Mouse (Mus musculus) liver, embryonic 11.5 days (tissue): Measurements from ENCODE around the gene Umps. TPM values are rescaled to one million over a fixed set of nuclear protein-coding genes. Genes with fewer than 3 reads are reported as not detected.

Experiments used
- ATAC-seq: fragments of 200-750 bp; cut with Nextera tagmentation; replicated peaks from 2 replicates; pipeline ENCODE4 v1.8.0; 2017; ENCODE audit warnings: moderate number of reproducible peaks, mild to moderate bottlenecking, moderate TSS enrichment, moderate library complexity; ENCODE audit not compliant: low FRiP score
- DNase-seq: peaks from one replicate; pipeline ENCODE4 v3.0.0-alpha.2; 2017; ENCODE audit warnings: low spot score
- H3K27ac ChIP-seq: fragments of 300-500 bp; sonication (generic); 2 replicates; pipeline ENCODE4 v1.5.1; 2014; ENCODE audit warnings: mild to moderate bottlenecking, low read depth, low read length, control low read depth
- H3K27me3 ChIP-seq: fragments of 300-500 bp; sonication (generic); replicated peaks from 2 replicates; pipeline ENCODE4 v1.6.1; 2014; ENCODE audit warnings: low read length, mixed read lengths; ENCODE audit not compliant: control insufficient read depth, insufficient read depth
- H3K36me3 ChIP-seq: fragments of 300-500 bp; sonication (generic); 2 replicates; pipeline ENCODE4 v1.6.1; 2014; ENCODE audit warnings: mild to moderate bottlenecking, low read length, moderate library complexity, mixed read lengths; ENCODE audit not compliant: control insufficient read depth, insufficient read depth
- H3K4me1 ChIP-seq: fragments of 300-500 bp; sonication (generic); replicated peaks from 2 replicates; pipeline ENCODE4 v1.6.1; 2014; ENCODE audit warnings: low read length, mixed read lengths; ENCODE audit not compliant: control insufficient read depth, insufficient read depth
- H3K4me2 ChIP-seq: fragments of 300-500 bp; sonication (generic); 2 replicates; pipeline ENCODE4 v1.6.1; 2014; ENCODE audit warnings: mild to moderate bottlenecking, control low read depth, moderate library complexity
- H3K4me3 ChIP-seq: fragments of 300-500 bp; sonication (generic); 2 replicates; pipeline ENCODE4 v1.5.1; 2014; ENCODE audit warnings: low read depth, low read length, control low read depth
- H3K9ac ChIP-seq: fragments of 300-500 bp; sonication (generic); 2 replicates; pipeline ENCODE4 v1.6.1; 2014; ENCODE audit warnings: low read depth, low read length, control low read depth
- H3K9me3 ChIP-seq: fragments of 300-500 bp; sonication (generic); 2 replicates; pipeline ENCODE4 v1.6.1; 2016; ENCODE audit warnings: low read length, inconsistent platforms, mixed read lengths; ENCODE audit not compliant: control insufficient read depth
- WGBS: fragments of 180-500 bp; shearing (Covaris S2); extraction: QIAGEN DNeasy Blood & Tissue Kit; methylation state at CpG from one replicate; pipeline ENCODE4 v1.1.7; 2014; 5-methylcytosine and 5-hydroxymethylcytosine counted together
- polyA plus RNA-seq: library from polyadenylated mRNA; unstranded; fragments of >200 nt; fragmentation: Nextera tagmentation; extraction: Ambion mirVana; gene quantifications from 2 replicates; pipeline ENCODE4 v1.2.1, GENCODE M21; 2014

The Umps gene
- polyA plus RNA-seq, 1 experiment from 2014 or later: 104 TPM

- Histone ChIP-seq H3K36me3 (no peaks in the 10 kb centered on the region; the same call in 1 of the 2 replicates), H3K9ac (no peak overlapping the region), H3K9me3 (no peaks in the 10 kb centered on the region), H3K27me3 (no peaks in the 10 kb centered on the region), H3K4me2 (no peak overlapping the region), H3K4me3 (no peak overlapping the region), H3K4me1 (peaks cover 9% of the 10 kb centered on the region), H3K27ac (no peak overlapping the region; the same call in 1 of the 2 replicates)
- ATAC-seq (no peak), DNase-seq (no peak)
- WGBS: 79% methylated on average over 17 of the region's 17 CpGs
These were observed 18.9 kb downstream of the Umps start for GRCm38 (mm10) chr16:33947664-33948571.

GRCm38 (mm10) chr16:33946021-33946420 lies 20.8 kb downstream of the Umps start:
- DNase-seq (no peak), ATAC-seq (no peak)
- Histone ChIP-seq H3K27me3 (no peaks in the 10 kb centered on the region), H3K4me1 (peaks cover 17% of the 10 kb centered on the region), H3K36me3 (no peaks in the 10 kb centered on the region; the same call in 1 of the 2 replicates), H3K4me2 (no peak overlapping the region), H3K9ac (no peak overlapping the region), H3K27ac (no peak overlapping the region), H3K9me3 (no peaks in the 10 kb centered on the region), H3K4me3 (no peak overlapping the region)
- whole genome bisulfite sequencing: 78% methylated on average over 7 of the region's 7 CpGs

- Histone ChIP-seq H3K27ac (no peak overlapping the region), H3K4me1 (peaks cover 17% of the 10 kb centered on the region)
These were observed 22.1 kb downstream of the Umps start for GRCm38 (mm10) chr16:33944772-33945171.

DNA sequence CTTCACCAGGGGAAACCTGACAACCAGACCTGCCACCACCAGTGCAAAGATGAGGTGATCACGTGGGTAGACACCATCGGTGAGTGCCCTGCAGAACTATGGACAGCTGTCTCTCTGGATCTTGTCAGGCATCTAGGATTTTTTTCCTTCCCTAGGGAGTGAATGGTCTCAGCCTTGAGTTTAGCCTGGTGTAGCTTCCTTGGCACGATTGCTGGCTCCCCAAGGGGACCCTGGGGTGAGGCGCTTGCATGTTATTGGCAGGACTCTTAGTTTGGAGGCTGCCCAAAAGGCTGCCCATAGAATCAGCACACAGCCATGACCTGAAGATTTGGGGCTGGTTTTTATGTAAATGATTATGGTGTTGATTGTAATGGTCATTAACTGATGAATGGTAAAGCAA lies 22.7 kb downstream of the Umps start:
- no peak for ATAC-seq
- no peak overlapping the region for H3K27ac ChIP-seq

More at GRCm38 (mm10) chr16:33944772-33945171, 22.1 kb downstream of the Umps start:
- Histone ChIP-seq H3K36me3 (no peaks in the 10 kb centered on the region; the same call in 1 of the 2 replicates), H3K9ac (no peak overlapping the region), H3K9me3 (no peaks in the 10 kb centered on the region), H3K4me2 (no peak overlapping the region), H3K27me3 (no peaks in the 10 kb centered on the region), H3K4me3 (no peak overlapping the region)
- 22% methylated on average over 6 of the region's 6 CpGs for WGBS
- DNase-seq (no peak), ATAC-seq (no peak)

DNA sequence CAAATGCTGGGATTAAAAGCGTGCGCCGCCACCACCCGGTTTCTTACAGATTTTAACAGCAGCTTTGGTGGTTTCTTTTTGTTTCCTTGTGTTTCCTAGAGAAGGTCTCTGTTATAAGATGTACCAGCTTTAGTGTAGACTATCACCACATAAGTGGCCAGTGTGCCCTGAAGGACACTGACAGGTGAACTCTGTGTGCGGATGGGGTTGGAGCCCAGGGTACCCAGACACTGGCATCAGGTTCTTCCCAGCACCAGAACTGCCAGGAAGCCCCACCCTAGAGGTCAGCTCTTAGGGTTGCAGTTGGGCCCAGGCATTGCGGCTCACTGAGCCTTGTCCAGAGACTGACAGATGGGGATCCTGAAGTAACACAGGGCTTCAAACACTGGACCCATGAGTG lies 23.4 kb downstream of the Umps start:
- H3K9me3 ChIP-seq: no peaks in the 10 kb centered on the region
- DNase-seq: no peak
- no peaks in the 10 kb centered on the region for H3K27me3 ChIP-seq
- H3K4me1 ChIP-seq: peaks cover 20% of the 10 kb centered on the region
- 90% methylated on average over 6 of the region's 6 CpGs for WGBS
- ATAC-seq: no peak
- H3K36me3 ChIP-seq: no peaks in the 10 kb centered on the region
- H3K9ac ChIP-seq: no peak overlapping the region
- no peak overlapping the region for H3K4me2 ChIP-seq
- no peak overlapping the region for H3K27ac ChIP-seq
- no peak overlapping the region for H3K4me3 ChIP-seq

More for the DNA sequence above, 22.7 kb downstream of the Umps start:
- no peaks in the 10 kb centered on the region for H3K27me3 ChIP-seq
- H3K9me3 ChIP-seq: no peaks in the 10 kb centered on the region
- H3K9ac ChIP-seq: no peak overlapping the region
- no peak overlapping the region for H3K4me2 ChIP-seq
- no peaks in the 10 kb centered on the region; the same call in 1 of the 2 replicates for H3K36me3 ChIP-seq
- peaks cover 18% of the 10 kb centered on the region for H3K4me1 ChIP-seq
- no peak for DNase-seq
- H3K4me3 ChIP-seq: no peak overlapping the region
- WGBS: 81% methylated on average over 4 of the region's 4 CpGs

GRCm38 (mm10) chr16:33942341-33942740 lies 24.5 kb downstream of the Umps start:
- H3K9me3 ChIP-seq: no peaks in the 10 kb centered on the region
- WGBS: 65% methylated on average over 11 of the region's 11 CpGs
- no peaks in the 10 kb centered on the region for H3K27me3 ChIP-seq
- no peak overlapping the region for H3K9ac ChIP-seq
- H3K4me2 ChIP-seq: no peak overlapping the region
- no peak for ATAC-seq
- H3K27ac ChIP-seq: no peak overlapping the region
- DNase-seq: no peak
- no peak overlapping the region for H3K4me3 ChIP-seq
- H3K4me1 ChIP-seq: peaks cover 24% of the 10 kb centered on the region
- H3K36me3 ChIP-seq: no peaks in the 10 kb centered on the region

GRCm38 (mm10) chr16:33941271-33941781 lies 25.5 kb downstream of the Umps start:
- WGBS: 34% methylated on average over 11 of the region's 11 CpGs
- Histone ChIP-seq H3K27ac (peak overlapping the region; percentile 39; the same call in 1 of the 2 replicates), H3K4me1 (peaks cover 17% of the 10 kb centered on the region), H3K27me3 (no peaks in the 10 kb centered on the region), H3K9me3 (no peaks in the 10 kb centered on the region), H3K4me3 (no peak overlapping the region), H3K9ac (no peak overlapping the region), H3K4me2 (no peak overlapping the region), H3K36me3 (no peaks in the 10 kb centered on the region)
- DNase-seq: no peak
- no peak; the same call in 1 of the 2 replicates for ATAC-seq

GRCm38 (mm10) chr16:33940095-33940494 lies 26.7 kb downstream of the Umps start:
- Histone ChIP-seq H3K27ac (no peak overlapping the region), H3K36me3 (no peaks in the 10 kb centered on the region), H3K27me3 (no peaks in the 10 kb centered on the region), H3K9me3 (no peaks in the 10 kb centered on the region), H3K9ac (no peak overlapping the region), H3K4me2 (no peak overlapping the region), H3K4me3 (no peak overlapping the region), H3K4me1 (peaks cover 17% of the 10 kb centered on the region)
- ATAC-seq: no peak
- no peak for DNase-seq
- 85% methylated on average over 5 of the region's 5 CpGs for WGBS
